Mouse (Mus musculus): ENCODE results near the gene Id3.

Gene Id3

GRCm38 (mm10) chr4:136177612-136178474 is 34.5 kb downstream of the Id3 start:
- peak; percentile 49 for DNase-seq (ENCODE audit: low read depth, low spot score)

DNA sequence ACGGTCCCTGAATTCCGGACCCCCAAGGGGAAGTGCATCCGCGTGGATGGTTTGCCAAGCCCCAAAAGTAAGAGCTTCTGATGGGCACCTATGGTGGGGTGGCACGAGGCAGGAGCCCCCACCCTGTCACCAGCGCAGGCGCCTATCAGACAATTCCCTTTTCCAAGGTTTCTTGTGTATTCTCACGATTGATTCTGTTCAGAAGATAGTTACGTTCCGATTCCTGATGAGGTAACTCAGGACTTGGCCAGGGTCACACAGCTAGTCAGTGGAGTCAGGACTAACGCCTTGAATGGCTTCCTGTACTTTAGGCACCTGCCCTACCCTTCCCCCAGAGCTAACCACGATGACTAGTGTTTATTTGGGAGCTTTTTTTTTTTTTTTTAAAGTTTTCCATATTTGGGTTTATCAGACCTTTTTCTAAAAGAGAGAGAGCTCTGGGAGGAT is 35.2 kb downstream of the Id3 start:
- DNase-seq (ENCODE audit: low read depth, low spot score), result peak; percentile 56

DNA sequence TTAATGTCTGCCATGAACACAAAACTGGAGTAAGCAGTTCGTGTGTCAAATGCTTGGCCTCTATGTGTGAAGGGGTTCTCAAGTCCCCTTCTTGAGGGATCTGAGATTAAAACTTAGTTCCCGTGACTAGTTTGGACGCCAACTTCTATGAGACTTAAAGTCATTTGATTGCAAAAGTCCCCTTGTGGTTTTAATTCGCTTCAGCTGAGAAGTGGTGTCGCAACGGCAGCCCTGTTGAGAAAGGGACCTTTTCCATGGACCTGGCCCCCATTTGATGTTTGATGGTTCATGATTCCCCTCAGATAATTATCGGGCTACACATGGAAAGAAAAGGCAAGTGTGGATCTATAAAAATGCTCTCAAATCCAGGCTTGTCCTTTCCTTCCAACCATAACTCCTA is 36.2 kb downstream of the Id3 start:
- no peak for DNase-seq (ENCODE audit: low read depth, low spot score)

DNA sequence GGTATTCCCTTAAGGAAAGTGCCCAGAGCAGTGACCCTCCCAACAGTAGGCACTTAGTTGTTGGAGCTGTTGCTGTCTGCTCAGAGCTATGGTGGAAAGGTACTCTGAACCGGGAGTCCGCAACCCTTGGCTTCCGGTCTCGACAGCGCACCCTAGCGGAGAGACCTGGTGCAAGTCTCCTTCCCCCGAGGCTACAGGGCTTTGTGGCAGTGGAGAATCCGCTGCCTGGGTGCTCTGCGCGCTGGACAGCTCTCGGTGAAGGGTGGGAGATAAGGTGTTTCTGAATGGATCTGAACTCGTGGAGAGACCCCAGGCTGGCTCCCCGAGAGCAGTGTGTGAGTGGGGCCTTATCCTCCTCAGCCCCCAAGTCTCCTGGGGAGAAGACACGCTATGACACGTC is 36.7 kb downstream of the Id3 start:
- DNase-seq (ENCODE audit: low read depth, low spot score), result no peak

- no peak for DNase-seq (ENCODE audit: low read depth, low spot score)
These were observed 37.4 kb downstream of the Id3 start for GRCm38 (mm10) chr4:136180408-136181330.

- DNase-seq (ENCODE audit: low read depth, low spot score), result no peak
These were observed 38.1 kb downstream of the Id3 start for GRCm38 (mm10) chr4:136181367-136181766.

- DNase-seq (ENCODE audit: low read depth, low spot score), result peak; percentile 90
These were observed 42.1 kb downstream of the Id3 start for GRCm38 (mm10) chr4:136185375-136185774.

DNA sequence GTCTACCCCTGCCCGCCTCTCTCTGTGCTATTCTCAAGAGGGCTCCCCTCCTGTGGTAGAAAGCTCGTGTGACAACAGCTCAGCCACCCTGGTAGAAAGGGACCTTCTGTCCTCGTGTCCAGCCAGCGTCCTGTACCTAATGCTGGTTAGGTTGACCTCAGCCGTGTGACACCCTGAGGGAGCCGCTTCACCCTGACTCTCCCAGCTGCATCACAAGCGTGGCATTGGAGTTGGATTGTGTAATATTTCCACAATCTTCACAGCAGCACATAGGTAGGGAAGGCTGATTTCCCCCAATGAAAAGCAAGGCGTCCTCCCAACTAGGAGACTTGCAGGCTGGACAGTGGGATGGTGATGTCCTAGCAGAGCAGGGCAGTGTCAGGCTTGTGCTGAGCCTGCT is 43.0 kb downstream of the Id3 start:
- DNase-seq (ENCODE audit: low read depth, low spot score), result no peak

DNA sequence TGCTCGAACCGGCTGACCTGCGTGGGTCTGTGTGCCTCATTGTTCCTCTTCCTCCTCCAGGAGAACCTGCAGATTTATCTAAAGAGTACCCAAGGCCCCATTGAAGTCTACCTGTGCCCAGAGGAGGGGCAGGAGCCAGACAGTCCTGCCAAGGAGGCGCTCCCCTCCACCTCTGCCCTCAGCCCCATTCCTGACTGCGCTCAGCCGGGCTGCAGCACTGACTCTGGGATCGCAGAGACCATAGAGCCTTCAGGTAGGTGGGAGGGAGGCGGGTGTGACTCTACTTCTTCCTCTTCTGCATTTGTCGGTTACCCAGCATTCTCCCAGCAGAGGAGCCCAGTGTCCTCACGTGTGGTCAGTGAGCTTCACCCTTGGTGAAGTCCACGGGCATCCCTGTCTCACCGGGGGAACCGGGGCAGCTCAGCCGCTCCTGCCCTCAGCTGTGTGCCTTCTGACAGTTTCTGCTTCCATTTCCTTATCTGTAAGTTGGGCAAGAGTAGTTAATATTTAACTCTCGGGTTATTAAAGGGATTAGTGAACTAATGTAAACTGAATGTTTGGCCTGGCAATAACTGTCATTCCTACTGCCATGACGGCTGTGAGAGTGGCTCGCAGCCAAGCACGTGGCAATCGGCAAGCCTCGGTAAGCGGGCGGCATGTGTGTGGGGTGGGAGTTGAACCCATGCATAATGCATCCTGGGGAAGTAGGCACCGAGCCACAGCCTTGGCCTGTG is 43.6 kb downstream of the Id3 start:
- DNase-seq (ENCODE audit: low read depth, low spot score), result no peak

GRCm38 (mm10) chr4:136188973-136189737 is 45.9 kb downstream of the Id3 start:
- no peak for DNase-seq (ENCODE audit: low read depth, low spot score)

DNA sequence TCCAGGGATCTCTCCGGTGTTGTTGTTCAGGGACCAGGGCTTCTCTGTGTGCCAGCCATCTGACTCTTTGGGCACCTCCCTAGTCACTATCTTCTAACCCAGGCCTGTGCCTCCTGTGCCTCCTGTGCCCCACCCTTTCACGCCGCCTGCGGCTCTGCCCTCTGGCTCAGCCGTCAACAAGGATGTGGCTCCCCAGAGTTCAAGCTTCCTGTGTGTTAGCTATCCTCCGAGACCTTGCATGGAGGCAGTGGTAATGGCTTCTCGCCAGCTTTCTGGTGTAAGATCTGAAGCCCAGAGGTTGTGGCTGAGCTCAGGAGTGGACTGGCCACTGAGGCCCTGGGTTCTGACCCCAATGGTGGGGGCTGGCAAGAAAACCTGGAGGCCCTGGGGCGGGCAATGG is 46.6 kb downstream of the Id3 start:
- DNase-seq (ENCODE audit: low read depth, low spot score), result peak; percentile 31

- no peak for DNase-seq (ENCODE audit: low read depth, low spot score)
These were observed 50.3 kb downstream of the Id3 start for GRCm38 (mm10) chr4:136193571-136193970.

DNA sequence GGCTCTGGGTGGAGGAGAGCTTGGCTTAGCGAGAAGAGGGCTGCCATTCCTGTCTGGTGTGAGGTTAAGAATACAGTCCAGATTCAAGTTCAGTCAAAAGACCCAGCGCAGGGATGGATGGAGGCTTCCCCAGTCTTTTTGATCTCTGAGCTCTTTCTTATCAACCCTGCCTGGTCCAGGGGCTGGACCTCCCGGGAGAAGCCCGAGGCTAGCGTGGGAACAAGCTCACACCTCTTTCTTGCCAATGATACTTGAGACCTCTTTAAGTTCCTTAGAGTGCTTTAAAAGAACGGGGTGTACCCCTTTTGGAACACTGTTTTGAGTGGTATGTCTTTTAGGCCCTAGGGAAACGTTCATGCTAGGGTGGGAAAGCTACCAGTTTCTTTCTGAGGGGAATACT is 51.7 kb downstream of the Id3 start:
- DNase-seq (ENCODE audit: low read depth, low spot score), result no peak

Data from 3T3-L1 (cell line).